Mouse (Mus musculus): ENCODE measurements at regions not wholly inside any gene's neighbourhood (a gene's known extent, or its start where the extent isn't known, plus 50 kb on each side); places are given as distances from the start of the nearest gene placed in this dataset.

- Histone ChIP-seq H3K9ac (ENCODE audit: low read depth, low read length) (no peak overlapping the region), H3K4me1 (ENCODE audit: control insufficient read depth, insufficient read depth, low read depth, low read length) (no peaks in the 10 kb centered on the region), H3K27me3 (replicated peaks; ENCODE audit: control insufficient read depth, insufficient read depth, low read length) (no peaks in the 10 kb centered on the region), H3K36me3 (ENCODE audit: control insufficient read depth, insufficient read depth, low read length) (no peaks in the 10 kb centered on the region), H3K9me3 (ENCODE audit: control insufficient read depth, low read length) (no peaks in the 10 kb centered on the region), H3K4me2 (ENCODE audit: low read length) (no peak overlapping the region), H3K4me3 (ENCODE audit: low read length) (no peak overlapping the region), H3K27ac (ENCODE audit: low read depth, low read length) (no peak overlapping the region)
- ATAC-seq, result no peak
- 98% methylated on average over 3 of the region's 3 CpGs for whole genome bisulfite sequencing
Measured at GRCm38 (mm10) chr13:103419146-103419545, 84.8 kb upstream of the Mast4 start.

GRCm38 (mm10) chr13:103417256-103417655 lies 83.0 kb upstream of the Mast4 start:
- no peaks in the 10 kb centered on the region for H3K27me3 ChIP-seq (replicated peaks; ENCODE audit: control insufficient read depth, insufficient read depth, low read length)
- 82% methylated on average over 5 of the region's 5 CpGs for WGBS
- no peaks in the 10 kb centered on the region for H3K9me3 ChIP-seq (ENCODE audit: control insufficient read depth, low read length)
- no peak overlapping the region for H3K4me2 ChIP-seq (ENCODE audit: low read length)
- H3K4me1 ChIP-seq (ENCODE audit: control insufficient read depth, insufficient read depth, low read depth, low read length), result no peaks in the 10 kb centered on the region
- no peak overlapping the region for H3K4me3 ChIP-seq (ENCODE audit: low read length)
- no peak for ATAC-seq
- no peak overlapping the region for H3K27ac ChIP-seq (ENCODE audit: low read depth, low read length)
- H3K9ac ChIP-seq (ENCODE audit: low read depth, low read length), result no peak overlapping the region
- H3K36me3 ChIP-seq (ENCODE audit: control insufficient read depth, insufficient read depth, low read length), result no peaks in the 10 kb centered on the region

GRCm38 (mm10) chr13:103415335-103415734 lies 81.0 kb upstream of the Mast4 start:
- WGBS, result 57% methylated on average over 4 of the region's 4 CpGs
- H3K36me3 ChIP-seq (ENCODE audit: control insufficient read depth, insufficient read depth, low read length), result no peaks in the 10 kb centered on the region
- no peak for ATAC-seq
- no peak overlapping the region for H3K9ac ChIP-seq (ENCODE audit: low read depth, low read length)
- no peak overlapping the region for H3K27ac ChIP-seq (ENCODE audit: low read depth, low read length)
- H3K4me1 ChIP-seq (ENCODE audit: control insufficient read depth, insufficient read depth, low read depth, low read length), result no peaks in the 10 kb centered on the region
- H3K9me3 ChIP-seq (ENCODE audit: control insufficient read depth, low read length), result no peaks in the 10 kb centered on the region
- H3K27me3 ChIP-seq (replicated peaks; ENCODE audit: control insufficient read depth, insufficient read depth, low read length), result no peaks in the 10 kb centered on the region
- H3K4me3 ChIP-seq (ENCODE audit: low read length), result no peak overlapping the region
- no peak overlapping the region for H3K4me2 ChIP-seq (ENCODE audit: low read length)

GRCm38 (mm10) chr13:103412566-103412965 lies 78.3 kb upstream of the Mast4 start:
- Histone ChIP-seq H3K9me3 (ENCODE audit: control insufficient read depth, low read length) (no peaks in the 10 kb centered on the region), H3K4me1 (ENCODE audit: control insufficient read depth, insufficient read depth, low read depth, low read length) (no peaks in the 10 kb centered on the region), H3K27ac (ENCODE audit: low read depth, low read length) (no peak overlapping the region), H3K4me2 (ENCODE audit: low read length) (no peak overlapping the region), H3K27me3 (replicated peaks; ENCODE audit: control insufficient read depth, insufficient read depth, low read length) (no peaks in the 10 kb centered on the region), H3K36me3 (ENCODE audit: control insufficient read depth, insufficient read depth, low read length) (no peaks in the 10 kb centered on the region), H3K9ac (ENCODE audit: low read depth, low read length) (no peak overlapping the region), H3K4me3 (ENCODE audit: low read length) (no peak overlapping the region)
- WGBS, result 91% methylated on average over 2 of the region's 2 CpGs
- no peak for ATAC-seq

- WGBS, result 88% methylated on average over 7 of the region's 7 CpGs
- H3K4me3 ChIP-seq (ENCODE audit: low read length), result no peak overlapping the region
- ATAC-seq, result no peak
Measured at GRCm38 (mm10) chr13:103409286-103409685, 75.0 kb upstream of the Mast4 start.

GRCm38 (mm10) chr13:103396526-103397020 lies 62.3 kb upstream of the Mast4 start:
- WGBS, result 89% methylated on average over 2 of the region's 2 CpGs
- Histone ChIP-seq H3K27me3 (replicated peaks; ENCODE audit: control insufficient read depth, insufficient read depth, low read length) (no peaks in the 10 kb centered on the region), H3K27ac (ENCODE audit: low read depth, low read length) (no peak overlapping the region), H3K9ac (ENCODE audit: low read depth, low read length) (no peak overlapping the region), H3K9me3 (ENCODE audit: control insufficient read depth, low read length) (no peaks in the 10 kb centered on the region), H3K4me2 (ENCODE audit: low read length) (no peak overlapping the region), H3K36me3 (ENCODE audit: control insufficient read depth, insufficient read depth, low read length) (no peaks in the 10 kb centered on the region), H3K4me1 (ENCODE audit: control insufficient read depth, insufficient read depth, low read depth, low read length) (no peaks in the 10 kb centered on the region), H3K4me3 (ENCODE audit: low read length) (no peak overlapping the region)
- no peak for ATAC-seq

More at GRCm38 (mm10) chr13:103409286-103409685, 75.0 kb upstream of the Mast4 start:
- Histone ChIP-seq H3K9ac (ENCODE audit: low read depth, low read length) (no peak overlapping the region), H3K4me1 (ENCODE audit: control insufficient read depth, insufficient read depth, low read depth, low read length) (no peaks in the 10 kb centered on the region), H3K9me3 (ENCODE audit: control insufficient read depth, low read length) (no peaks in the 10 kb centered on the region), H3K4me2 (ENCODE audit: low read length) (no peak overlapping the region), H3K36me3 (ENCODE audit: control insufficient read depth, insufficient read depth, low read length) (no peaks in the 10 kb centered on the region), H3K27ac (ENCODE audit: low read depth, low read length) (no peak overlapping the region), H3K27me3 (replicated peaks; ENCODE audit: control insufficient read depth, insufficient read depth, low read length) (no peaks in the 10 kb centered on the region)

GRCm38 (mm10) chr13:103396099-103396498 lies 61.8 kb upstream of the Mast4 start:
- Histone ChIP-seq H3K4me2 (ENCODE audit: low read length) (no peak overlapping the region), H3K27ac (ENCODE audit: low read depth, low read length) (no peak overlapping the region), H3K4me1 (ENCODE audit: control insufficient read depth, insufficient read depth, low read depth, low read length) (no peaks in the 10 kb centered on the region), H3K27me3 (replicated peaks; ENCODE audit: control insufficient read depth, insufficient read depth, low read length) (no peaks in the 10 kb centered on the region), H3K36me3 (ENCODE audit: control insufficient read depth, insufficient read depth, low read length) (no peaks in the 10 kb centered on the region), H3K9me3 (ENCODE audit: control insufficient read depth, low read length) (no peaks in the 10 kb centered on the region), H3K4me3 (ENCODE audit: low read length) (no peak overlapping the region), H3K9ac (ENCODE audit: low read depth, low read length) (no peak overlapping the region)
- no peak for ATAC-seq
- 83% methylated on average over 9 of the region's 9 CpGs for WGBS

GRCm38 (mm10) chr13:103392581-103392980 lies 58.3 kb upstream of the Mast4 start:
- WGBS, result 80% methylated on average over 3 of the region's 3 CpGs
- Histone ChIP-seq H3K36me3 (ENCODE audit: control insufficient read depth, insufficient read depth, low read length) (no peaks in the 10 kb centered on the region), H3K9me3 (ENCODE audit: control insufficient read depth, low read length) (no peaks in the 10 kb centered on the region), H3K27me3 (replicated peaks; ENCODE audit: control insufficient read depth, insufficient read depth, low read length) (no peaks in the 10 kb centered on the region), H3K4me2 (ENCODE audit: low read length) (no peak overlapping the region), H3K27ac (ENCODE audit: low read depth, low read length) (no peak overlapping the region), H3K9ac (ENCODE audit: low read depth, low read length) (no peak overlapping the region), H3K4me1 (ENCODE audit: control insufficient read depth, insufficient read depth, low read depth, low read length) (no peaks in the 10 kb centered on the region), H3K4me3 (ENCODE audit: low read length) (no peak overlapping the region)
- no peak for ATAC-seq

- Histone ChIP-seq H3K27me3 (replicated peaks; ENCODE audit: control insufficient read depth, insufficient read depth, low read length) (no peaks in the 10 kb centered on the region), H3K27ac (ENCODE audit: low read depth, low read length) (no peak overlapping the region), H3K4me2 (ENCODE audit: low read length) (no peak overlapping the region), H3K9ac (ENCODE audit: low read depth, low read length) (no peak overlapping the region), H3K4me3 (ENCODE audit: low read length) (no peak overlapping the region), H3K9me3 (ENCODE audit: control insufficient read depth, low read length) (no peaks in the 10 kb centered on the region), H3K4me1 (ENCODE audit: control insufficient read depth, insufficient read depth, low read depth, low read length) (no peaks in the 10 kb centered on the region), H3K36me3 (ENCODE audit: control insufficient read depth, insufficient read depth, low read length) (no peaks in the 10 kb centered on the region)
- 86% methylated on average over 4 of the region's 4 CpGs for WGBS
- ATAC-seq, result no peak
Measured at GRCm38 (mm10) chr13:103391396-103391795, 57.1 kb upstream of the Mast4 start.

- ATAC-seq, result no peak
- Histone ChIP-seq H3K27me3 (replicated peaks; ENCODE audit: control insufficient read depth, insufficient read depth, low read length) (no peaks in the 10 kb centered on the region), H3K9me3 (ENCODE audit: control insufficient read depth, low read length) (no peaks in the 10 kb centered on the region), H3K9ac (ENCODE audit: low read depth, low read length) (no peak overlapping the region), H3K4me2 (ENCODE audit: low read length) (no peak overlapping the region), H3K4me1 (ENCODE audit: control insufficient read depth, insufficient read depth, low read depth, low read length) (no peaks in the 10 kb centered on the region), H3K36me3 (ENCODE audit: control insufficient read depth, insufficient read depth, low read length) (no peaks in the 10 kb centered on the region), H3K4me3 (ENCODE audit: low read length) (no peak overlapping the region), H3K27ac (ENCODE audit: low read depth, low read length) (no peak overlapping the region)
- WGBS, result 94% methylated on average over 3 of the region's 3 CpGs
Measured at GRCm38 (mm10) chr13:103390991-103391390, 56.7 kb upstream of the Mast4 start.
